Mouse (Mus musculus) kidney, postnatal 0 days (tissue): ENCODE data around the gene Cox11. TPM values are rescaled to one million over a fixed set of nuclear protein-coding genes. Genes with fewer than 3 reads are reported as not detected.

Experiments
- ATAC-seq: fragments of 200-750 bp; cut with Nextera tagmentation; replicated peaks from 2 replicates; pipeline ENCODE4 v1.8.0; 2017; ENCODE audit warnings: low read depth, moderate number of reproducible peaks, moderate TSS enrichment, moderate library complexity; ENCODE audit not compliant: low FRiP score
- DNase-seq: peaks from one replicate; pipeline ENCODE4 v3.0.0-alpha.2; 2016; ENCODE audit warnings: low spot score
- H3K27ac ChIP-seq: fragments of 300-500 bp; sonication (generic); 2 replicates; pipeline ENCODE4 v1.5.1; 2014; ENCODE audit warnings: mild to moderate bottlenecking
- H3K27me3 ChIP-seq: fragments of 300-500 bp; sonication (generic); 2 replicates; pipeline ENCODE4 v1.6.1; 2014; ENCODE audit warnings: low read length, mixed read lengths; ENCODE audit not compliant: insufficient read depth
- H3K36me3 ChIP-seq: fragments of 300-500 bp; sonication (generic); 2 replicates; pipeline ENCODE4 v1.6.1; 2014; ENCODE audit warnings: low read length, mixed read lengths; ENCODE audit not compliant: insufficient read depth
- H3K4me1 ChIP-seq: fragments of 300-500 bp; sonication (generic); replicated peaks from 2 replicates; pipeline ENCODE4 v1.6.1; 2014; ENCODE audit warnings: antibody characterized with exemption, low read length, mixed read lengths; ENCODE audit not compliant: insufficient read depth
- H3K4me2 ChIP-seq: fragments of 300-500 bp; sonication (generic); 2 replicates; pipeline ENCODE4 v1.6.1; 2014; ENCODE audit warnings: mild to moderate bottlenecking, low read length, moderate library complexity, mixed read lengths
- H3K4me3 ChIP-seq: fragments of 300-500 bp; sonication (generic); replicated peaks from 2 replicates; pipeline ENCODE4 v1.5.1; 2014; ENCODE audit warnings: low read depth, low read length
- H3K9ac ChIP-seq: fragments of 300-500 bp; sonication (generic); 2 replicates; pipeline ENCODE4 v1.6.1; 2014; ENCODE audit warnings: low read depth, low read length
- H3K9me3 ChIP-seq: fragments of 300-500 bp; sonication (generic); replicated peaks from 2 replicates; pipeline ENCODE4 v1.6.1; 2016; ENCODE audit warnings: low read length, inconsistent platforms, mixed read lengths
- CTCF ChIP-seq: IDR thresholded peaks from 2 replicates; pipeline ENCODE4 v1.5.1; 2016; ENCODE audit warnings: antibody characterized with exemption, low read depth, mild to moderate bottlenecking, moderate library complexity
- WGBS: fragments of 180-500 bp; shearing (Covaris S2); extraction: QIAGEN DNeasy Blood & Tissue Kit; methylation state at CpG from one replicate; pipeline ENCODE4 v1.1.7; 2014; 5-methylcytosine and 5-hydroxymethylcytosine counted together
- polyA plus RNA-seq: library from polyadenylated mRNA; unstranded; fragments of >200 nt; fragmentation: Nextera tagmentation; extraction: Ambion mirVana; gene quantifications from 2 replicates; pipeline ENCODE4 v1.2.1, GENCODE M21; 2015

The Cox11 gene
- polyA plus RNA-seq, 1 experiment from 2014 or later: 38.1 TPM

- ATAC-seq (no peak), DNase-seq (no peak)
- Histone ChIP-seq H3K9me3 (no peaks in the 10 kb centered on the region), H3K9ac (no peak overlapping the region), H3K4me2 (no peak overlapping the region), H3K27ac (no peak overlapping the region), H3K36me3 (0 out of 2 replicates have a peak, but pooled peaks cover 3% of the 10 kb centered on the region), H3K4me3 (no peak overlapping the region), H3K27me3 (no peaks in the 10 kb centered on the region), H3K4me1 (0 out of 2 replicates have a peak, but pooled peaks cover 7% of the 10 kb centered on the region)
- 36% methylated on average over 6 of the region's 6 CpGs for WGBS
- no peak for TF ChIP-seq CTCF
Measured at GRCm38 (mm10) chr11:90684765-90685164, 46.8 kb downstream of the Cox11 start.

- 63% methylated on average over 6 of the region's 6 CpGs for WGBS
- no peak for ATAC-seq
- Histone ChIP-seq H3K4me2 (no peak overlapping the region), H3K36me3 (0 out of 2 replicates have a peak, but pooled peaks cover 3% of the 10 kb centered on the region), H3K9me3 (no peaks in the 10 kb centered on the region), H3K4me1 (0 out of 2 replicates have a peak, but pooled peaks cover 7% of the 10 kb centered on the region), H3K27me3 (no peaks in the 10 kb centered on the region), H3K27ac (no peak overlapping the region), H3K4me3 (no peak overlapping the region), H3K9ac (no peak overlapping the region)
- TF ChIP-seq CTCF: no peak
- DNase-seq: no peak
Measured at GRCm38 (mm10) chr11:90685196-90685595, 47.2 kb downstream of the Cox11 start.

- Histone ChIP-seq H3K9me3 (no peaks in the 10 kb centered on the region), H3K36me3 (no peaks in the 10 kb centered on the region), H3K9ac (peak overlapping the region; percentile 59), H3K27me3 (no peaks in the 10 kb centered on the region), H3K4me2 (peak overlapping the region; percentile 85), H3K27ac (no peak overlapping the region), H3K4me1 (0 out of 2 replicates have a peak, but pooled peaks cover 7% of the 10 kb centered on the region), H3K4me3 (peak overlapping the region; percentile 65)
- 71% methylated on average over 13 of the region's 13 CpGs for WGBS
- TF ChIP-seq CTCF: no peak
- DNase-seq: no peak
- ATAC-seq: no peak
Measured at GRCm38 (mm10) chr11:90686287-90687025, 48.5 kb downstream of the Cox11 start.

GRCm38 (mm10) chr11:90687040-90687439, 49.1 kb downstream of the Cox11 start:
- Histone ChIP-seq H3K4me1 (0 out of 2 replicates have a peak, but pooled peaks cover 7% of the 10 kb centered on the region), H3K4me2 (peak overlapping the region; percentile 85), H3K27me3 (no peaks in the 10 kb centered on the region), H3K4me3 (peak overlapping the region; percentile 65), H3K27ac (no peak overlapping the region), H3K9ac (peak overlapping the region; percentile 59), H3K9me3 (no peaks in the 10 kb centered on the region), H3K36me3 (no peaks in the 10 kb centered on the region)
- ATAC-seq (peak; percentile 18; the same call in 1 of the 2 replicates), DNase-seq (no peak)
- 2% methylated on average over 17 of the region's 17 CpGs for WGBS
- no peak for TF ChIP-seq CTCF

- WGBS: 6% methylated on average over 47 of the region's 47 CpGs
- TF ChIP-seq CTCF: no peak
Measured at GRCm38 (mm10) chr11:90687460-90688416, 49.8 kb downstream of the Cox11 start, which contains the start of gene Tom1l1. Gene Tom1l1, minus strand, starts transcription at chr11:90688366.

GRCm38 (mm10) chr11:90690361-90690760, 52.4 kb downstream of the Cox11 start:
- Histone ChIP-seq H3K9ac (no peak overlapping the region), H3K4me1 (0 out of 2 replicates have a peak, but pooled peaks cover 7% of the 10 kb centered on the region), H3K9me3 (no peaks in the 10 kb centered on the region), H3K27ac (no peak overlapping the region), H3K4me2 (no peak overlapping the region), H3K4me3 (no peak overlapping the region), H3K27me3 (no peaks in the 10 kb centered on the region), H3K36me3 (no peaks in the 10 kb centered on the region)
- DNase-seq: no peak
- TF ChIP-seq CTCF: no peak
- 64% methylated on average over 6 of the region's 6 CpGs for WGBS
- no peak for ATAC-seq

More at GRCm38 (mm10) chr11:90687460-90688416, 49.8 kb downstream of the Cox11 start, which contains the start of gene Tom1l1:
- DNase-seq (peak; percentile 77), ATAC-seq (peak; percentile 91)
- Histone ChIP-seq H3K9ac (peak within 1 kb of the TSS; percentile 59), H3K27ac (0 out of 2 replicates have a peak within 1 kb of the TSS, but pooled peaks have one; percentile 25), H3K27me3 (no peaks in the 10 kb centered on the region), H3K9me3 (no peaks in the 10 kb centered on the region), H3K36me3 (no peaks in the 10 kb centered on the region), H3K4me1 (0 out of 2 replicates have a peak, but pooled peaks cover 7% of the 10 kb centered on the region), H3K4me3 (peak within 1 kb of the TSS; percentile 65), H3K4me2 (peak within 1 kb of the TSS; percentile 85)
